Mouse (Mus musculus) right cerebral cortex, adult 2 months (tissue): Measurements from ENCODE around the gene Gm45015.
"Not testable (repeated sequence)": the region's sequence is repeated elsewhere in the genome, so short reads cannot be mapped to it uniquely, and the experiment has no call there.

ENCODE experiments used
- DNase-seq, 2 experiments: peaks; one replicate each; pipeline ENCODE4 v3.0.0; 2021 to 2022; ENCODE audit warnings: low spot score in 2 of 2

Gene Gm45015

DNA sequence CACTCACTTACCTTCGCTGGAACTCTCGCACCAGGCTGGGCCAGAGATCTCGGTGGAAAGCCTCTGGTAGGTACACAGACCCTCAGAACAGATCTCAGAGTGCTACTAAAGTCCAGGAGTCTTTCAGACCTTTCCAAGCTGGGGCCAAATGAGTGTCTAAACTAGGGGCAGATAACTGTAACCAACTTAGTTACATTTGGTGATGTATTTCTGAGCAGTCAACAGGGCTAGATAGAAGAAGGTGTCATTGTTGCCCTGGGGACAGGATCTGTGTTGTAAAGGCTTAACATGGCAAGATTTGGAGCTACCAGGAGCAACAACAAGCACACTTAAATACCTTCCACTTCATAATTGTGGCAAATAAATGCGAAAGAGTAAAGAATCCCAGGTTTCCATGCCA, at the start of gene Gm45015:
TSS of gene Gm45015 (minus strand) at position 101 of the 400 bp plus-strand sequence.
- DNase-seq, result no peak

DNA sequence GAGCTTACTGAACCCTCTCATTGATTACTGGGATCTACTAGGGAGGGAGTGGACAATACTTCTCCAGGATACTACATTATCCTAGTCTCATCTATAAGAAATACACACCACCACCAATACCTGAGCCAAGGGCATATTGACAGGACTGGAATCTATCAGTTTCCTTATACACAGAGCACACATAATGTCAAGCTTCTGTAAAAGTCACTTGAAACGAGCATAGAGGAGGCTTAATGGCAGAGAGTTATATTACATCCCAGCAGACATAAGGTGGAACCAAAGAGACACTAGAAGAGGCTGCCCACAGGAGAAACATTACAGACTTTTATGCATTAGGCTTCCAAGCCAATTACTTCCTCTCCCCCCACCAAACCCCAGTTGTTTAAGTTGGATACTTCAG, 48.3 kb upstream of the Gm45015 start:
- no peak for DNase-seq

DNA sequence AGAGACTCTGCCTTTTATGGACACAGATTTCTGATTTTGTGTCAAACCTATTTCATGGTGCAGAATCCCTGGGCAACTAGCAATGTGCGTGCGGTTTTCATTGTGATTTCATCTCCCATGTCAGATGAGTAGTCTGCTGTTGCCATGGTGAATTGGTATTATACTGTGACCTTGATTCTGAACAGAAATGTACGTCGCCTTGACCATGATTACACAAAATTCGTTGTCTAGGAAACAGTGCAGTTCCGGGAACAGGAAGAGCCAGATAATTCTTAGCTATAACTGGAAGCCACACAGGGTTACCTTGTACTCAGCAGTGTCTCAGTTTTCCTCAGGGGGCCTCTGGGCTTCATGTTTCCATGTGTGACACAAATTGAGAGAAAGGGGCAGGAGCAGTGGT, 47.8 kb upstream of the Gm45015 start:
- DNase-seq, result peak; percentile 4 to 15

DNA sequence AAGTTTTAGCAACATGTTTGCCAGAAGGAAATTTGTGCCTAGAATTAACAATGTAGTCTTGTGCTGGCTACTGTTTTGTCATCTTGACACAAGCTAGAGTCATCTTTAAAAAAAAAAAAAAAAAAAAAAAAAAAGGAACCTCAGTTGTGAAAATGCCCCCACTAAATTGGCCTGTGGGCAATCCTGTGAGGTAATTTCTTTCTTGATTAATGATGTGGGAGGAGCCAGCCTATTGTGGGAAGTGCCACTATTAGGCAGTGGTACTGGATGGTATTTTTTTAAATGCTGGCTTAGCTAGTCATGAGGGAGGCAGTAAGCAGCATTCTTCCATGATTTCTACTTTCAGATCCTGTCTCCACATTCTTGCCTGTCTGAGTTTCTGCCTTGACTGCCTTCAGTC, 26.7 kb upstream of the Gm45015 start:
- DNase-seq, result no peak

- DNase-seq, result no peak
These were observed 20.1 kb upstream of the Gm45015 start for GRCm38 (mm10) chrX:73356719-73357118.

DNA sequence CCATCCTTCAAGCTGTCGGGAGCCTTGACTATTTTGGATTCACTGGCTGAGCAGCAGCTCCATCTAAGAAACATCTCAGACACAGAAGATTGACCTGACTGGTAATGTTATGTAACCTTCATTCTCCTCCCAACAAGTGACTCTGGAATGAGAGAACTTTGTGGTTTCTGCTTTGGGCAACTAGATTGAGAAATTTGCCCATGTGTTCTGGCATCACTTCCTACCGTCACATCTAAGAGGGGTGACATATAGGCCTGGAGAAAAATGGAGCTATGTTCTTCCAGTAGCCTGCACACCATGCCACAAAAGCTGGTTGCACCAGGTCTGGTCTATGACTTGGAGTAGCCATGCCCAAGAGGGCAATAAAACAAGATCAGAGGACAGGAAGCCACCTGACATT, 19.5 kb upstream of the Gm45015 start:
- no peak for DNase-seq

- DNase-seq, result no peak
These were observed 7.7 kb upstream of the Gm45015 start for GRCm38 (mm10) chrX:73344346-73344745.

DNA sequence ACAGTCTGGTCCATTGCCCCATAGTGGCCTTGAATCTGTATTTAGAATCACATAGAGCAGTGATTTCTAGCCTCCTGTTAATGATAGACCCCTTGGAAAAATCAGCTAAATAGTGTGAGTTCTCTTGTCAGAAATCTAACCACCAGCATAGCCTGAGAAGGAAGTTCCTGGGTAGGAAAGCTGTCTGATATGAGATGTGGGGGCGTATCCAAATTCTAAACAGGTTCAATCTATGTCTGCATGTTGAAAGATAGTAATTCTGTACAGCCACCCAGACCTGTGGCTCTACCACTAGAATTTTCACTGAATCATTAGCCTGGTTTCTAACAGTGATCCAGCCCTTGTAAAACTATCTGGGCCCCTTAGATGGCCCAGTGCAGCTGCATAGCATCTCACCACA, 7.2 kb upstream of the Gm45015 start:
- no peak for DNase-seq

GRCm38 (mm10) chrX:73342941-73343735, 6.5 kb upstream of the Gm45015 start:
- no peak for DNase-seq

- DNase-seq, result peak; percentile 57 to 68
These were observed 5.8 kb upstream of the Gm45015 start, which contains the start of gene Zfp275 for GRCm38 (mm10) chrX:73342483-73342895. Zfp275 (plus strand) TSS chrX:73342621.

DNA sequence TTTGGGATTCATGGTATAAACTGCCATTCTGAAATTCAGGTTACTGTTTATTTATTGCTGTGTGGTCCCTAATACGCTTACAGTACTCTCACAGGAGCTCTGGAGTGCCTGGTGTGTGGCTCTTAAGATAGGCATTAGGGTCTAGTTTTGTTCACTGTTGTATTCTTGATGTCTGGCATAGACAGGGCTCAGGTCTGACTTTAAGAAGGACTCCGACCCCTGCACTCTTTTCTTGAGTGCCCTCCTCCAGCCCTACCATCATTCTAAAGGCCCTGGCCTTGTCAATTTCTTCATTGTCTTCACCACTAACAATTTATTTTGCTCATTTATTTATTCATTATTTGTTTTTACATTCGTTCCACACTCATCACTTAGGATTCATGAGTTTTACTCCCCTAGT, 5.4 kb upstream of the Gm45015 start:
- DNase-seq, result no peak

DNA sequence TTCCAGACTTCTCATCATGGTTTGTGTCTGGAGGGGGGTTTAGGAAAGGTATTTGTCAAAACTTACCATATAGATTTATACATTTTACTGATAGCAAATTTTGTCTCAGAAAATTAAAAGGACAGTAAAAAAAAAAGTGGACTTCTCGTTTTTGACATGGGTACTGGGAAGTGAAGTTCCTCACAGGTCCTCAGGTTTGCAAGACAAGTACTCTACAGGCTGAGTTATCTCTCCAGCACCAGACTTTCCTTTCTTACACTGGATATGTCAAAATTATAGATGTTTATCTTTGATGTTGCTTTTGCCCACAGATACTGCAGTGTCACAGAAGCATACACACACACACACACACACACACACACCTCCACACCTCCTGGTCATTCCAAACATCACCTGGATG, 4.8 kb upstream of the Gm45015 start:
- no peak for DNase-seq

- DNase-seq, result no peak
These were observed 3.1 kb downstream of the Gm45015 start for GRCm38 (mm10) chrX:73333548-73333947.

- DNase-seq, result no peak
These were observed 9.4 kb downstream of the Gm45015 start for GRCm38 (mm10) chrX:73327215-73327614.

DNA sequence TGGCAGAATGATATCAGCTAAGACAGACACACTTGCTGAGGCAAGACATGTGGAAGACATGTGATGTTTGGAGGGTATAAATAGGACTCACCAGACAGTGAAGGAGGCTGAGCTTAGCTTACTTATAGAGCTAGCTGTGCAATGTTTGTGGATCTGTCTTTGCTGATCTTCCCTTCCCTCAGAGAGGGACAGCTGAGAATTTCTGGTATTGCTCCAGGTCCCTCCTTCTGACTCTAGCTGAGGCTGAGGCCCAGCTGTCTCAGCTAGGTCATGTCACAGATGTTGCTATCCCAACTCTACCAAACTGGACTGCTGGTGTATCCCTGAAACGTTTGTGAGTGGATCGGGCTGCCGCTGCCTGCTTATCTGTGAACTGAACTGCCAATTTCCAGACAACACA, 15.6 kb downstream of the Gm45015 start:
- no peak for DNase-seq

- DNase-seq, result peak; percentile 44 to 47
These were observed 24.1 kb downstream of the Gm45015 start for GRCm38 (mm10) chrX:73312522-73312921.

DNA sequence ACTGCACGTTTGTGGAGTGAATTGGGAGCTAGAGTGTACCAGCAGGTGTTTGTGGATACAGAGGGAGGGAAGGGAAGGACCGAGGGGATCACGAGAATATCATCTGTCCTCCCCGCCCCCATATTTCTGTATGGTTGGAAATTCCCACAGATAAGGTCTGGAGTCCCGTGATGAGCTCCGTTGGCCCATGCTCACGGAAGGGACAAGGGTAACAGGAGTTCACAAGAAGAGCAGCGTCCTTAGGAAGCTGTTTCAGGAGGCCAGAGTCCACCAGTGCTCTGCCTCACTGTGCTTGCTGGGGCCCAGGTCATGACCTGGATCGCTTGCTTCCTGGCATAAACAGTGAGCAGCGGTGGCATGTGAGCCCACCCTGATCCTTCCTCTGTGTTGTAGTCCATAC, 40.9 kb downstream of the Gm45015 start:
- not testable (repeated sequence) for DNase-seq

GRCm38 (mm10) chrX:73292876-73293275, 43.8 kb downstream of the Gm45015 start, which contains the start of the genes Xlr5a and Xlr5c:
Xlr5a (minus strand) TSS chrX:73292976.
Xlr5c (minus strand) TSS chrX:73292976.
- not testable (repeated sequence) for DNase-seq
